Mouse (Mus musculus): ENCODE data around the gene Glmp.
"Not testable (repeated sequence)": the region's sequence is repeated elsewhere in the genome, so short reads cannot be mapped to it uniquely, and the experiment has no call there.

Gene Glmp

GRCm38 (mm10) chr3:88378599-88378998, 53.8 kb downstream of the Glmp start, which contains the start of gene Bglap2:
TSS of gene Bglap2 (minus strand) at chr3:88378699.
- DNase-seq: not testable (repeated sequence)

Measured in B cell, adult 2 months (primary cell).